Mouse (Mus musculus) hindbrain, embryonic 11.5 days (tissue): ENCODE results near the gene Clip1. TPM values are rescaled to one million over a fixed set of nuclear protein-coding genes. Genes with fewer than 3 reads are reported as not detected.
"Not testable (repeated sequence)": the region's sequence is repeated elsewhere in the genome, so short reads cannot be mapped to it uniquely, and the experiment has no call there.

Experiments used
- ATAC-seq: fragments of 200-750 bp; cut with Nextera tagmentation; 2 replicates; pipeline ENCODE4 v1.8.0; 2017; ENCODE audit warnings: mild to moderate bottlenecking, moderate TSS enrichment, moderate library complexity; ENCODE audit not compliant: low FRiP score
- DNase-seq: peaks from one replicate; pipeline ENCODE4 v3.0.0-alpha.2; 2015; ENCODE audit warnings: low spot score
- H3K27ac ChIP-seq: fragments of 300-500 bp; sonication (generic); 2 replicates; pipeline ENCODE4 v1.5.1; 2014; ENCODE audit warnings: mild to moderate bottlenecking, low read depth, low read length
- H3K27me3 ChIP-seq: fragments of 300-500 bp; sonication (generic); 2 replicates; pipeline ENCODE4 v1.6.1; 2014; ENCODE audit warnings: mild to moderate bottlenecking, low read length, moderate library complexity, mixed read lengths; ENCODE audit not compliant: control insufficient read depth, insufficient read depth
- H3K36me3 ChIP-seq: fragments of 300-500 bp; sonication (generic); 2 replicates; pipeline ENCODE4 v1.6.1; 2014; ENCODE audit warnings: mild to moderate bottlenecking, low read length, moderate library complexity, mixed read lengths; ENCODE audit not compliant: control insufficient read depth, insufficient read depth
- H3K4me1 ChIP-seq: fragments of 300-500 bp; sonication (generic); replicated peaks from 2 replicates; pipeline ENCODE4 v1.6.1; 2014; ENCODE audit warnings: low read length, mixed read lengths; ENCODE audit not compliant: control insufficient read depth, insufficient read depth
- H3K4me2 ChIP-seq: fragments of 300-500 bp; sonication (generic); replicated peaks from 2 replicates; pipeline ENCODE4 v1.6.1; 2014; ENCODE audit warnings: mild to moderate bottlenecking, low read depth, low read length
- H3K4me3 ChIP-seq: fragments of 300-500 bp; sonication (generic); 2 replicates; pipeline ENCODE4 v1.5.1; 2014; ENCODE audit warnings: low read depth, low read length
- H3K9ac ChIP-seq: fragments of 300-500 bp; sonication (generic); 2 replicates; pipeline ENCODE4 v1.6.1; 2014; ENCODE audit warnings: low read depth, low read length
- H3K9me3 ChIP-seq: fragments of 300-500 bp; sonication (generic); 2 replicates; pipeline ENCODE4 v1.6.1; 2016; ENCODE audit warnings: low read length; ENCODE audit not compliant: control insufficient read depth
- WGBS: fragments of 180-500 bp; shearing (Covaris S2); extraction: QIAGEN DNeasy Blood & Tissue Kit; methylation state at CpG from one replicate; pipeline ENCODE4 v1.1.7; 2014; 5-methylcytosine and 5-hydroxymethylcytosine counted together
- polyA plus RNA-seq: library from polyadenylated mRNA; unstranded; fragments of >200 nt; fragmentation: Nextera tagmentation; extraction: Ambion mirVana; gene quantifications from 2 replicates; pipeline ENCODE4 v1.2.1, GENCODE M21; 2014

Clip1 gene
- polyA plus RNA-seq: 43.8 and 51.2 TPM in 2 replicates

GRCm38 (mm10) chr5:123684221-123685144 is at the start of gene Clip1:
TSS of gene Clip1 (minus strand) at chr5:123684618.
- Histone ChIP-seq H3K4me2 (peak within 1 kb of the TSS; percentile 79), H3K4me1 (0 out of 2 replicates have a peak, but pooled peaks cover 2% of the 10 kb centered on the region), H3K27me3 (no peaks in the 10 kb centered on the region), H3K9ac (peak within 1 kb of the TSS; percentile 99), H3K27ac (peak within 1 kb of the TSS; percentile 98), H3K4me3 (peak within 1 kb of the TSS; percentile 96), H3K36me3 (no peaks in the 10 kb centered on the region), H3K9me3 (no peaks in the 10 kb centered on the region)
- ATAC-seq (peak; percentile 71), DNase-seq (peak; percentile 80)
- 1% methylated on average over 45 of the region's 64 CpGs for WGBS

GRCm38 (mm10) chr5:123730981-123731380 is 46.6 kb upstream of the Clip1 start:
- Histone ChIP-seq H3K4me1 (no peaks in the 10 kb centered on the region), H3K27me3 (no peaks in the 10 kb centered on the region), H3K36me3 (peaks cover 23% of the 10 kb centered on the region), H3K9ac (no peak overlapping the region), H3K4me2 (no peak overlapping the region), H3K27ac (no peak overlapping the region), H3K4me3 (no peak overlapping the region), H3K9me3 (no peaks in the 10 kb centered on the region)
- DNase-seq: no peak
- 96% methylated on average over 2 of the region's 2 CpGs for WGBS
- ATAC-seq: no peak

GRCm38 (mm10) chr5:123723816-123724215 is 39.4 kb upstream of the Clip1 start:
- not testable (repeated sequence) for H3K4me2 ChIP-seq, ATAC-seq
- 91% methylated on average over 7 of the region's 7 CpGs for WGBS

GRCm38 (mm10) chr5:123720328-123721311 is 36.2 kb upstream of the Clip1 start, which contains the start of gene Zcchc8:
TSS of gene Zcchc8 (minus strand) at chr5:123721100.
- Histone ChIP-seq H3K9me3 (no peaks in the 10 kb centered on the region), H3K4me2 (peak within 1 kb of the TSS; percentile 75), H3K4me3 (peak within 1 kb of the TSS; percentile 91), H3K4me1 (no peaks in the 10 kb centered on the region), H3K27ac (peak within 1 kb of the TSS; percentile 88), H3K36me3 (0 out of 2 replicates have a peak, but pooled peaks cover 3% of the 10 kb centered on the region), H3K27me3 (no peaks in the 10 kb centered on the region), H3K9ac (peak within 1 kb of the TSS; percentile 88)
- WGBS: under 1% methylated on average over 83 of the region's 83 CpGs
- peak; percentile 100 for ATAC-seq
- DNase-seq: peak; percentile 99

More at GRCm38 (mm10) chr5:123723816-123724215, 39.4 kb upstream of the Clip1 start:
- H3K36me3 ChIP-seq, H3K27me3 ChIP-seq, H3K27ac ChIP-seq, H3K4me1 ChIP-seq, DNase-seq, H3K9me3 ChIP-seq, H3K9ac ChIP-seq, H3K4me3 ChIP-seq: not testable (repeated sequence)

- Histone ChIP-seq H3K4me2 (no peak overlapping the region), H3K36me3 (peaks cover 17% of the 10 kb centered on the region), H3K9ac (no peak overlapping the region), H3K27me3 (no peaks in the 10 kb centered on the region), H3K27ac (no peak overlapping the region), H3K9me3 (no peaks in the 10 kb centered on the region), H3K4me1 (no peaks in the 10 kb centered on the region), H3K4me3 (no peak overlapping the region)
- ATAC-seq: no peak
- no peak for DNase-seq
- WGBS: 95% methylated on average over 4 of the region's 4 CpGs
Measured at GRCm38 (mm10) chr5:123714622-123715021, 30.2 kb upstream of the Clip1 start.

GRCm38 (mm10) chr5:123713782-123714181 is 29.4 kb upstream of the Clip1 start:
- no peak for DNase-seq
- 93% methylated on average over 6 of the region's 6 CpGs for WGBS
- Histone ChIP-seq H3K27me3 (no peaks in the 10 kb centered on the region), H3K4me3 (no peak overlapping the region), H3K27ac (no peak overlapping the region), H3K4me2 (no peak overlapping the region), H3K4me1 (no peaks in the 10 kb centered on the region), H3K9ac (no peak overlapping the region), H3K36me3 (peaks cover 19% of the 10 kb centered on the region), H3K9me3 (no peaks in the 10 kb centered on the region)
- no peak for ATAC-seq

- Histone ChIP-seq H3K9me3 (no peaks in the 10 kb centered on the region), H3K27me3 (no peaks in the 10 kb centered on the region), H3K36me3 (peaks cover 35% of the 10 kb centered on the region), H3K9ac (no peak overlapping the region), H3K4me2 (no peak overlapping the region), H3K27ac (no peak overlapping the region), H3K4me3 (no peak overlapping the region), H3K4me1 (no peaks in the 10 kb centered on the region)
- WGBS: 91% methylated on average over 4 of the region's 4 CpGs
- no peak for DNase-seq
- ATAC-seq: no peak
Measured at GRCm38 (mm10) chr5:123709571-123709970, 25.2 kb upstream of the Clip1 start.

GRCm38 (mm10) chr5:123708598-123708997 is 24.2 kb upstream of the Clip1 start:
- Histone ChIP-seq H3K4me1 (no peaks in the 10 kb centered on the region), H3K27me3 (no peaks in the 10 kb centered on the region), H3K4me2 (no peak overlapping the region), H3K36me3 (peaks cover 29% of the 10 kb centered on the region), H3K27ac (no peak overlapping the region), H3K9me3 (no peaks in the 10 kb centered on the region), H3K4me3 (no peak overlapping the region), H3K9ac (no peak overlapping the region)
- DNase-seq (no peak), ATAC-seq (no peak)
- WGBS: 94% methylated on average over 12 of the region's 12 CpGs
